Mouse (Mus musculus) heart, postnatal 10 days (tissue): ENCODE measurements at regions not wholly inside any gene's neighbourhood (a gene's known extent, or its start where the extent isn't known, plus 50 kb on each side); places are given as distances from the start of the nearest gene placed in this dataset.
A peak's percentile ranks its signal among the peaks of the same experiment; 100 is the strongest.
"Not testable (repeated sequence)": the region's sequence is repeated elsewhere in the genome, so short reads cannot be mapped to it uniquely, and the experiment has no call there.

Experiments used
- DNase-seq, 2 experiments: peaks; one replicate each; pipeline ENCODE4 v3.0.0; 2021
- intact Hi-C: fragments of 180-260 bp; cut with DNase I; formaldehyde crosslinking; loops from one replicate; pipeline ENCODE4 v1.15.1; 2025

DNA sequence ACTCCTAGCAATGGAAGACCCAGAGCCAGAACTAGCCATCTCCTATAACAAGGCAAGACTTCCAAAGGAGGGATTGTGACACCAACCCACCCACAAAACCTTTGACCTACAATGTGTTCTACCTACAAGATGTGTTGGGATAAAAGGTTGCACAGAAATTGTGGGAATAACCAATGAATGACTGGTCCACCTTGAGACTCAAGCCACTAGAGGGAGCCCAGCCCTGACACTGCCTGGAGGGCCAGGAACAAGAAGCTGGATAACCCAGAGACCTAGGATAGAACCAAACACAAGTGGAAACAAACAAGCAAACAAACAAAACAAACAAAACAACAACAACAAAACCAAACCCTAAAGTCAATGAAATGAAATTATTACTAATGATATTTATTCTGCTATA lies 288.8 kb downstream of the Dchs2 start:
- intact Hi-C loops, result loop anchor here (2.0 to 5.0 kb wide), 3 partner anchors 186 to 346 kb away; no protein-coding TSS in a partner anchor
- DNase-seq, result peak; percentile 36 to 60

DNA sequence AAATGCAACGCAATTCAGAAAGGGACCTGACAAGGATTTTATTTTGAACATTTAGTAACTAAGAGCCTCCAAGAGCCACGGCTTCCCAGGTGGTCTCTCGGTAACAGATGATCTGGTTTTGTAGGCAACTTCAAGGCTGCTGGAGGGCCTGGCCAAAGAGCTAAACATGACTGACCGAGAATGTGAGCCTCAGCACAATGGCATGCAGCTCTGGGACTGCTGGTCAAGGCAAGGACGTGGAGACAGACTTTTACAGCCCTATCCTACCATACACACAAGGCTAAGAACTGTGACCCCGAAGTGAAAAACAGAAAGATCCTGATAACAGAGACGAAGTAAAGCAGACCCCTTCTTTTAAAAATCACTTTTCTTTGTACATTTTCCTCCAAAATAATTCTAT lies 296.5 kb downstream of the Dchs2 start:
- DNase-seq, result peak; percentile 15 to 21
- intact Hi-C loops, result no loop called here

DNA sequence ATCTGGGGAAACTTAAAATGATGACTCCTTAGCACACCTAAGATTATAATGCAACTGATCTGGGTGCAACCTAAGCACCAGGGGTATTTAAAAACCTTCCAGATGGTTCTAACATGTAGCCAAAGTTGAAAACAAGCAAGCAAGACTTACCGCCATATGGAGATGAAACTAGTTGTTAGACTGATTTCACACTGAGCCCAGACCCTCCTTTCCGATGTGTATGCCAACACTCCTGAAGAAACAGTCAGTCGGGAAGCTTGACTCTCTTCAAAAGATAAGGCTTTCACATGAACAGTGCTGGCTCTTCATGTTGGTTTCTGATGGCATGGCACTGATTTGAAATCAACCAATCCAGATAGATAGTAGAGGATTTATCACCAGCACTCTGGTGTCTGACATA lies 301.6 kb downstream of the Dchs2 start:
- intact Hi-C loops, result no loop called here
- DNase-seq, result no peak

DNA sequence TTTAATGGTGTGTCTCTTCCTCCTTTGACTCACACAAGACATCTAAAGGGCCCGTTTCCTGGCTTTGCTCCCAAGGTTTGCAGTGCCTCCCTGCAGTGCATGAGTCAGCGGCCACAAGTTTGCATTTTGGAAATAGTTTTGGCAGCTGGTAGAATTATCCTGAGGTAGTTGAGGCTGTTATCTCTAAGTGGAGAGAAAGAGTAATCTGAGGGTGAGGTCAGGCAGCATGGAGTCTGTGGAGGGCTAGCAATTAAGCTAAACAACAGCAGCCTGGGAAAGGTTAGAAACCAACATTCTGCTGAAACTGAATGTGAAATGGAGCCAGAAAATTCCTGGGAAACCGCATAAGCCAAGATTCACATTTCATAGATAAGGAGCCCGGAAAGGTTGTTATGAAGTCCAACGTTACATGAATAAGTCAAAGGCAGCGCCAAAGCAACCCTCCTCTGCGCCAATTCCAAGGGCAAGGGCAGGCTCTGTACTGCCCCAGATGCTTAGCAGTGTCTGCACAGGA lies 318.5 kb downstream of the Dchs2 start:
- DNase-seq, result peak; percentile 79
- intact Hi-C loops, result no loop called here

DNA sequence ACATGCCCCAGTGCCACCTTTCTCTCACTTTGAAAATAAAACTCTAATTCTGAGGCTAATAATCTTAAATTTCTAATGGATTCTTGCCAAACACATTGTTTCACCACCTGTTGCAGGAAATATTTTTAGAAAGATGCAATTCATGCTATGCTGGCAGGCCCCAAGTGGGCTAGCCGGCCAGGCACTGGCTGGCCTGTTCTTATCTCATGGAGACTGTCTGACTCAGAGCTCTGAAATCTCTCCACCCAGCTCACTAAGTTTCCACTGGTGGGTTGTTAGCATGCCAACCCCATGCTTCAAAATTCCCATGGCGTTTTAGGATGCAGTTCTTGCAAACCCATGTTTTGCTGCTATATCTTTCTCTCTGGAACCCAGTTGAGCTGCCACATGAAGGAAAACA lies 315.5 kb upstream of the Sfrp2 start:
- DNase-seq, result peak; percentile 48 to 59
- intact Hi-C loops, result no loop called here

DNA sequence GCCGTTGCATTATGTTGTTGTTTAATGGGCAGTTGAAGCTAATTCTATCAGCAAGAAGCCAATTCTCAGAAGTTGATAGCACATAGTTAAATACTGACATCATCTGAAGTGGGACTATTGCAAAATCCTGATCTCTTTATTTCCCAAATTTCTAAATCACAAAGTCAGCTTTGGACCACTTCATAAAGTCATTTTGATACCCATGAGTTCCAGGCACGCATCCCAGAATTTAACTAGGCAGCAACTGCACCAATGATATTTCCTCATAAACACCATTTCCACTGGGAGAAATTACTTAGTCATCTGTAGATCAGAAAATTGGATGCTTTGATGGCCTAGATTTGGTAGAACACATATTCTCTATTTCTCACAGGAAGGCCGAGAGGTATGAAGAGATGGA lies 314.8 kb upstream of the Sfrp2 start:
- DNase-seq, result peak; percentile 15 to 38
- intact Hi-C loops, result no loop called here

DNA sequence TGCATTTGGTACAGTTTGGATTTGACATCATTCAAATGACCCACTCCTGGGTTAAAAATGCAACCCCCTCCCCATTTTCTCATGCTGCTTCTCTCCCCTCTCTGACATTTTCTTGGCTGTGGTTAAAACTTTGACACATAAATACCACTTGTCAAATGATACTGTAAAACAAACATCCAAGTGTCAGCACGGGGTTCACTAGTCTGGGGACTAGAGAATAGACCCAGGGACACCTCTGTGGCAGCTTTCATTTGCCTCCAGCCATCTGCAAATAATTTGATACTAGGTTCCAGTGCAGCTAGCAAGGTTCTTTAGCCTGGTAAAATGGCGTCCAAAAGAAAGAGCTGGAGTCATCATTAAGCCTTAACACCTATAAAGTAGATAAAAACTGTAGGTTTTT lies 312.7 kb upstream of the Sfrp2 start:
- intact Hi-C loops, result no loop called here
- no peak for DNase-seq

DNA sequence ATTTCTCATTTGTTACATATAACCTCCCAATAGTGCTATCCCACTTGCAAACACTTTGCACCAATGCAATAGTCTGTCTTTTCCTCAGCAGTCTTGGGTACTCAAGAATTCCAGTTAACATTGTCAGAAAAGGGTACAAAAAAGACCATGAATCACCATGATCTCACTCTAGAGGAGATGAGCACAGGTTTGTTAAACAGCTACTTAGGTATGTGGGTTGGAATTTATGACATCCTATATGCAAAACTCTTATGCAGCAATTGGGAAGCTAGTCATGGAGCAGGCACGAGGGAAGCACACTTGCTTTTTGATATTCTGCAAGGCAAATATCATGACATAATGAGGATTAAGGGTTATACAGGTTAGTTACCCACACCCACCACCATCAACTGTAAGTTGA lies 307.7 kb upstream of the Sfrp2 start:
- intact Hi-C loops, result no loop called here
- DNase-seq, result no peak

DNA sequence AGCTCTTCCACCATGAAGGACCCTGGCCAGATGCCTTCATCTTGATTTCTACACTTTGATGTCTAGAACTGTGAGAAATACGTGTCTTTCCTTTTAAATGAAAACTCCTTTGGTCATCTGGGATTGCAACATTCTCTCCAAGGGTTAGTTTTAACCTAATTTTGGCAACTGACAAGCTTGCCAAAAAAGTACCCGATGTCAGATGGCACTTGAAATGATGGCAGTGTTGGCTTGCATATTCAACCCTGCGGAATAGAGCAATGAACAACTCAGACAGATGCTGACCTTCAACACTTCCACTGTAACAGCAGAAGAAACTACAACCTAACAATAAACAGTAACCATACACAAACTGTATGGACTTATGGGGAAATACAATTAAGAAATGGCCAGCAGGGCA lies 286.9 kb upstream of the Sfrp2 start:
- DNase-seq, result peak; percentile 35 to 41

DNA sequence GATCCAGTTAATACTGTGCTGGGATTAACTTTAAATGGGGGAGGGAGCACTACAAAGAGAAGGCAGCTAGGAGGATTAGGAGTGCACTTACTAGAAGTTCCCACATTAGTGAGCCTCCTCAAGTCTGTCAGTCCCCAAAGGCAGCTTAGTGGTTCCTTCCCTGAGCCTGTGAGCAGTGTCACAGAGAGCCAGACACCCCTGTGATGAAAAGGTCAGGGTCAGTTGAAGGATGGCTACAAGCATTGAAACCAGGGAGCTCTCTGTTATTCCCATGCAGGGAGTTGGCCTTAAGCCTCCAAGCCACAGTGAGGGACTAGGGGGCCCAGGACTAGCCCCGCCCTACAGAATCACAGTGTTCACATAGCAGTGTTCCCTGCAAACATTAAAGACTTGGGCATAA lies 285.9 kb upstream of the Sfrp2 start:
- peak in 1 of 2 experiments; percentile 4 for DNase-seq
- intact Hi-C loops, result no loop called here

More for the DNA sequence above, 286.9 kb upstream of the Sfrp2 start:
- intact Hi-C loops, result no loop called here

DNA sequence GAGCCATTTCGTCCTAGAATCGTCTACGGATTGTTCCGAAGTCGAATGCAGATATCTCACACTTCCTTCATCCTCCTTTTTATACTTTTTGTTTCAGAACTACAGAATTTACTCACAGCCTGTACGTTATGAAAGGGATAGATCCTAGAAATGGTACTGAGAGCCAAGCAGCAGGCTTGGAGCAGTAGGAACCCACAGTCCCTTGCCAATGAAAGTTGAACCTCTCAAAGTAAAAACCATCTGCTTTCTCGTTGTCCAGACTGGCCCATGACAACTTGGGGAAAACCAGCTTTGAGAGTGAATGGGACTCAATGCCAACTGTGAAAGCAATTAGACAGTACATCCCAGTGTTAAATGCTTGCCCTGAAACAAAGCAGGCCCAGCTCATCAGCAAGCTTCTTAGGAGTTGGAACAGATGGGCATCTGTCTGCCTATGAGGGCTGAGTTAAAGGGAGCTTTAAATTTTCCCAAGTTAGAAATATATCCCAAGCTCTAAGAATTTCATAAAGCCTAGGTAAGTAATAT lies 279.9 kb upstream of the Sfrp2 start:
- intact Hi-C loops, result no loop called here
- no peak for DNase-seq

DNA sequence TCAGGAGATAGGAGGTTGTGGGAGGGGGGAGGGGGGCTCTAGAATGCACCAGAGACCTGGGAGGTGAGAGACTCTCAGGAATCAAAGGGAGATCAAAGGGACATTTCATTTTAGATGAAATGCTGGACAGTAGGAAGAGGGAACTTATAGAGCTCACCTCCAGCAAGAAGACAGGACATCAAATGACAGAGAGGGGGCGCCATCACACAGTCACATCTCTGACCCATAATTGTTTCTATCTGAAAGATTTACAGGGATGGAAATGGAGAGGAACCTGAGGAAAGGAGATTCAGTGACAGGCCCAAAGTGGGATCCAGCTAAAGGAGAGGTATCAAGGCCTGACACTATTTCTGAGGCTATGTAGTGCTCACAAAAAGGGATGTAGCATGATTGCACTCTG lies 270.5 kb upstream of the Sfrp2 start:
- peak in 1 of 2 experiments; percentile 23 for DNase-seq
- intact Hi-C loops, result loop anchor here (10.0 kb wide), 1 partner anchor 269 kb away; the partner anchor contains the start of gene Sfrp2

DNA sequence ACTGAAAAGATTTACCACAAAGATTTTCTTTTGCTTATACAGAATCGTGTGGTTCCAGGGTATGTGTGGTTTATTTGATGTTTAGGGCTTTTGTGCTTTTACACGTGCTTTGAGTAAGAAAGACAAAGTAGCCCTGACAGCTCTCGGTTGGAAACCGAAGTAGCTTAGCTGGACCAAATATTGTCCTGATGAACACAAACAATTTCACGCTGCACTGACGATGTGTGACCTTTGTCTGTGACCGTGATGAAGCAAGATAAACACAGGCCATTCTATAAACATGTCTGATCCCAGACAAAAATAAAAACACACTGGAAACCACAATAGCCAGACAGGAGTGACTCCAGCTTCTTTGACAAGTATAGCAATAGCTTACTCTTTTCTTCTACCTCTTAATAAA lies 262.2 kb upstream of the Sfrp2 start:
- DNase-seq, result no peak
- intact Hi-C loops, result loop anchor here (5.0 kb wide), 1 partner anchor 203 kb away; no protein-coding TSS in a partner anchor

DNA sequence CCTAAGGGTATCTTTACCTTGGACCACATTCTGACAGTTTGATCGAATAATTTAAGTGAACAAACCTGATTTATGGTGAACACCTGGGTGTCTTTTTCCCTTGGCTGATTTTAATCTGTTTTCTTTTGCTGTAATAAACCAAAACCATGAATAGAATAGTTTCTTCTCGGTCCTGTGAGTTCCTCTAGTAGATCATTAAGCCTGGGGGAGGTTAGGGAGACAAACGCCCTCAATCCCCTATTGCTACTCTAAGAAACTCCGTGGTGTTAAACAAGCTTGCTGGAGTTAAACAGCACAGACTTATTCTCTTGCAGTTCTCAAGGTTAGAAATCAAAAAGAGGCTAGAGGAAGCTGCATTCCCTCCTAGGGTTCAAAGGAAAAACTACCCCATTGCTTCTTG lies 249.5 kb upstream of the Sfrp2 start:
- intact Hi-C loops, result no loop called here

DNA sequence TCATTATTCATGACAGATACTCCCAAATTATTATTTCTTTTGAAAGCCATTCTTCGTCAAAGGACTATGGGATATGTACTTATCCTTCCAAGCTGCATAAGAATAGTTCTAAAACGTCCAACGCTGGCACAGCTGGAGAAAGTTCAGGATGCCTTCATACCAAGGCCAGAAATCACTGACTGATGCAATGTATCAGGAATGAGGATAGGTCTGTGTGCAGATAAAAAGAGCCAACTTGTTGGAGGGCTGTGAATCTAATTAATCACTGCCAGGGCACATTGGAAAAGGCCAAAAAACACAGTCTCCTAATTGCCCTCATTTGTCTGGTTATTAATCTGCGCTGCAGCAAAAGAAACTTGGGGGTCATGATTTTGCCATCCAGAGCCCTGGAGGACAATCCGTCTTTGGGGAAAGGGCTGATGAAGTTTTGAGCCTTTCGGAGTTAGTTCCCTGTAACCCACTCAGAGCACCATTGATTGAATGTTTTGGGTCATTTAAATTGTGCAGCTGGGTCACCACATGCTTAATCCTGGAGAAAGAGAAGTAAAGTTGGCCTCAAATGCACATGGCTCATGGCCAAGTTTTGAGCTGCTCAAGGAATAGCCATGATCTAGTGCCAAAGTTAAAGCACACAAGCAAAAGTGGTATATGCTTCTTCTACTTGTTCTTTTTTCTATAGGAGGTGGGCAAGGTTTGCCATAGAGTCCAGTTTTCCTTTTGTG lies 248.0 kb upstream of the Sfrp2 start:
- intact Hi-C loops, result no loop called here
- DNase-seq, result peak; percentile 50 to 61

More for the DNA sequence above, 249.5 kb upstream of the Sfrp2 start:
- DNase-seq, result no peak

DNA sequence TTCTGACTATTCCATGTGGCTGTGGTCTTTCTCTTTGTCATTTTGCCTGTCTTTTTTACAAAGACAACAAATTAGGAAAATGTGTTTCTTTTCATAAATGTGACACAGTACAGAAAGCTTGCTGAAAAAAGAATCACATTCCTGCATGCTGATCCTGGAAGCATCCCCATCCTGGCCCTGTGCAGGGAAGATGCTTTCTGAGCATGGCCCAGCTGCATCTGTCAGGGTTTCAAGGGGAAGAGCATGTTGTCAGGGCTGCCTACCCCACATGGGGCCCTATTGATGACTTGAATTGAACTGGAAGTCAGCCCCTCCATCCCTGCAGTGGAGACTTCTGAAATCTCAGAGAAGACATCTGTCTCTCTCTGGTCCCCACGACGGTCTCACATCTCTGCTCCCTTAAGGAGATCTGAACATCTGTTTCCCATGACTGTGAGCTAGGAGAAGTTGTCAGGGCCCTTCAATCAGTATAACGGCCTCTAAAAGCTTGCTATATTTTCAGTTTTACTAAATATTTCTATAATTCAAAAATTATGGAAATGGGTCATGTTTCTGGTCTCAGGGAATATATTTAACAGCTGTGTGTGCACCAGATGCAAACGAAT lies 235.8 kb upstream of the Sfrp2 start:
- intact Hi-C loops, result no loop called here
- DNase-seq, result peak; percentile 10 to 11

DNA sequence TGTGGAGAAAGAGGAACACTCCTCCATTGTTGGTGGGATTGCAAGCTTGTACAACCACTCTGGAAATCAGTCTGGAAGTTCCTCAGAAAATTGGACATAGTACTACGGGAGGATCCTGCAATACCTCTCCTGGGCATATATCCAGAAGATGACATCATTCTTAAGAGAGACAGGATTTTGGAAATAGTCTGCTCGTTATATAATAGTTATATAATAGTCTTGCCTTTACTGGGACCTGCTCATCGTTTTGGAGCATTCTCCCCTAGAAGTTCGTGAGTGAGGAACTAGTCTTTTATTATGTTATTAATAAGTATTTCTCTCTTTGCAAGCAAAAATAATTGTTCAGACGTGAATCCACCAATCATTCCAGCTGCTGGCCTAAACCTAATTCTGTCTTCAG lies 229.5 kb upstream of the Sfrp2 start:
- DNase-seq, intact Hi-C loops: not testable (repeated sequence)

DNA sequence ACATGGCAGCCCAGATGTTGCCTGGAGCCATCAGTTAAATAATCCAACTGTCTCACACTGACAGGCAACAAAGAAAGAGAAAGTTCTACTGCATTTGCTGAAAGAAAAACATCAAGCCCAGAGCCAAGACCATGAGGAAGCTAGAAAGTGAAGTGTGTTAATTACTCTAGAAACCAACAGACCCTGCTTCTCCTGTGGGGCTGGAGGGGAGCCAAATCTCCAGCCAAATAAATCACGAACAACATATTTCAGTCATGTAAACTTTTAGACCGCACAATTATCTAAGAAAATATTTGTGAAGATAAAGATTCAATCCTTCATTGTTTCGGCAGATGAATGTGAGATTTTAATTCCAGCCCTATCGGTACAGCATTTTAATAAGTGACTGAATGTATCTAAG lies 228.9 kb upstream of the Sfrp2 start:
- DNase-seq, result peak in 1 of 2 experiments; percentile 8
- intact Hi-C loops, result no loop called here

DNA sequence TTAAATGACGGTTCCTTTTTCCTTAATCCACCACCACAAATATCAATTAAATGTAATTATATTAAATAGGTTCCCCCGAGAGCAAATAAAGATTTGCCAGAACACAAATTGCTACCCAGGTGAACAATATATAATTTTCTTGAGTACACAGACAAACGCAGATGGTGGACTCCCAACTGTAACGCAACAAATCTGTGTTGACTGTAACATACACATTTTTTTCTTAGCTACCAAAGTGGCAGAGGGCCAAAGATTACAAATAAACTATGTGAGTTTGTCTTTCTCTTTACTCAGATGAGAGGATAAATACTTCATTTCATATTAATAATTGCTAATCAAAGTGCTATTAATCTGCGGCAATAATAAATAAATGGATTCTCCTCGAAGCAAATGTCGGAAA lies 228.4 kb upstream of the Sfrp2 start:
- intact Hi-C loops, result no loop called here
- DNase-seq, result no peak

DNA sequence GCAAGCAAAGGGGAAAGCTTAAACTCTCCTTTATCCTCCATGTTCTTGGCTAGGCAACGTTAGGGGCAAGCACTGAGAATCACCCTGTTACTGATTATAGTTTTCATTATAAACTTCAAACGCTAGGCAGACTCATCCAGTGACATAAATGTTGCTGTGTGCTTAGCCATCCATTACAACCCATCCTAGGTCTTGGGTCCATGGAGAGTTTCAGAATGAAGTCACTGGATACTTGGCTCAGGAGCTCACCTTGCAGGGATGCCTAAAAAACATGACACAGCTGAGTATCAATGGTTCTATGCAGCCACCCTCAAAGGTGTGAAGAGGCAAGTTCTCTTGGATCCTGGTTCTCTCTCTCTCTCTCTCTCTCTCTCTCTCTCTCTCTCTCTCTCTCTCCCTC lies 227.2 kb upstream of the Sfrp2 start:
- intact Hi-C loops, result no loop called here
- DNase-seq, result no peak

DNA sequence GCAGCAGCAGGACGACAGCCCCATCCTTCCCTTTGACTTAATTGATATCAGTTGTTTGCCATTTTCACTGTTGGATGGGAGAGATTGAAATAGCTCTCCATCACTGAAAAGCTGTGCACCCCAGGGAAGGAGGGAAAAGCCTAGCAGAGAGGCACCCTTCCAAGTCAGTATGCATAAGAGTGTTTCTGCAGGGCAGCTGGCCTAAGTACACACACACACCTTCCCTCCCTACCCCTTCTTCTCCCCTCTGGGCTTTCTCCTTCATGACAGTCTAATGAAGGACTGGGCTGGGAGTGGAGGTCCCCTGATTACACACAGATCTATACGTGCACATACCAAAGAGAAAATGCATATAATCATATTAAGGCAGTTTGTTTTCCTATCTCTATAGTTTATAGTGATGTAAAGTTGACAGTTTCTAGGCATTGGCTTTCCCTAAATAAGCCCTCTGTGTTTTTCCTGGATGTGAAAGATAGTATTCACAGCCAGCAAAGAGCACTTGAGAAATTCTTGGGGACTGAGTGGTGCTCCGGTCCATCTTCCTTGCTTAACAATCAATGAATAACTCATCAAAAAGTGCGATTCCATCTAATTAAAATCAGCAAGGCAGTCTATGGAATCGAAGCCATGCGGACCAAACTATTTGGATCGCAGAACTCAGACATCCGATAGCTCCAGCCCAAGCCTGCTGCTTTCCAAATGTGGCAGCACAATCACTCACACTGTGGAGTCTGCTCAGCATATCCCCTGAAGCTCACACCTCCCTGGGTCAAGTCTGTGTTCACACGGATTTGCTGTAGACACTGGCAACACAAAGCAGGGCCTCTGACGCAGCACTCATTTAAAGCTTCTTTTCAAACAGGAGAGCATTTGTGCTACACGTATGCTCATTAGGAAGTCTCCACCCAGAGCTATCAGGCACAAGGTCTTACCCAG lies 224.9 kb upstream of the Sfrp2 start:
- no peak for DNase-seq
- intact Hi-C loops, result no loop called here
